Mouse (Mus musculus) CD4-positive, CD25-positive, alpha-beta regulatory T cell, adult 4 months (primary cell): ENCODE data around the gene Upb1. TPM values are rescaled to one million over a fixed set of nuclear protein-coding genes. Genes with fewer than 3 reads are reported as not detected.

Source experiments
- polyA plus RNA-seq, 2 experiments: library from polyadenylated mRNA; unstranded; fragments of 100-300 nt; shearing (Covaris generic); gene quantifications; one replicate each; pipeline ENCODE4 v1.2.1; 2017

Gene Upb1
- polyA plus RNA-seq, 2 experiments from 2014 or later, result 0.74 TPM; not detected in 1

Other genes starting within 250 kb of the Upb1 start
- 10 to 100 TPM; 12.0 to 19.5 TPM for gene Specc1l, start 189.0 kb upstream of the Upb1 start, polyA plus RNA-seq
- gene Adora2a, start 84.2 kb upstream of the Upb1 start, polyA plus RNA-seq, result 10 to 100 TPM; 16.1 to 36.3 TPM
- 100 to 1,000 TPM; 103 to 218 TPM for gene Snrpd3, start 116.4 kb downstream of the Upb1 start, polyA plus RNA-seq
- gene Gucd1, start 116.9 kb downstream of the Upb1 start, polyA plus RNA-seq, result 10 to 100 TPM; 16.2 to 23.0 TPM
- gene Lrrc75b, start 159.2 kb downstream of the Upb1 start, polyA plus RNA-seq, result under 1 TPM in 1 of 2 experiments, not detected in 1; 0.40 TPM
- gene Ggt1, start 160.5 kb downstream of the Upb1 start, polyA plus RNA-seq, result 1 to 10 TPM; 2.8 to 4.0 TPM
- gene Ggt5, start 188.2 kb downstream of the Upb1 start, polyA plus RNA-seq, result under 1 TPM; 0.27 to 0.76 TPM
- gene Susd2, start 242.9 kb downstream of the Upb1 start, polyA plus RNA-seq, result 10 to 100 TPM in 1 of 2 experiments, 1 to 10 TPM in 1; 9.2 to 19.4 TPM